Mouse (Mus musculus) mesoderm, embryonic 11.5 days (tissue): ENCODE results near the gene Tmem189.
A peak's percentile ranks its signal among the peaks of the same experiment; 100 is the strongest.

Source experiments
- DNase-seq: peaks from one replicate; pipeline ENCODE4 v3.0.0-alpha.2; 2012; ENCODE audit warnings: low read depth, low spot score

Tmem189 gene

DNA sequence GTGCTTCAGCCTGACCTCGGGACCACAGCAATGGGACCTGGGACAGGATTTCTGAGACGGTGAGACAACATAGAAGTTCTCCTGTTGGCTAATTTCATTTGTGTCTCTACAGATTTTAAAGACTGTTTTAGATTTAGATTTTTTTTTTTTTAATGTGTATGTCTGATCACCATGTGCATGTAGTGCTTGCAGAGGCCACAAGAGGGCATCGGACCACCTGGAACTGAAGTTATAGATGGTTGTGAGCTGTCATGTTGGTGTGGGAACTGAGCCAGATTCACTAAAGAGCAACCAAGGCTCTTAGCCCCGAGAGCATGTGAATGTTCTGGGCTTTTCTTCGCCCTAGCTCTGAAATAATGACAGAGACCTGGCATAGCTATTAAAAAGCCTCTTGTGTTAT lies 9.0 kb downstream of the Tmem189 start:
- peak; percentile 71 for DNase-seq

DNA sequence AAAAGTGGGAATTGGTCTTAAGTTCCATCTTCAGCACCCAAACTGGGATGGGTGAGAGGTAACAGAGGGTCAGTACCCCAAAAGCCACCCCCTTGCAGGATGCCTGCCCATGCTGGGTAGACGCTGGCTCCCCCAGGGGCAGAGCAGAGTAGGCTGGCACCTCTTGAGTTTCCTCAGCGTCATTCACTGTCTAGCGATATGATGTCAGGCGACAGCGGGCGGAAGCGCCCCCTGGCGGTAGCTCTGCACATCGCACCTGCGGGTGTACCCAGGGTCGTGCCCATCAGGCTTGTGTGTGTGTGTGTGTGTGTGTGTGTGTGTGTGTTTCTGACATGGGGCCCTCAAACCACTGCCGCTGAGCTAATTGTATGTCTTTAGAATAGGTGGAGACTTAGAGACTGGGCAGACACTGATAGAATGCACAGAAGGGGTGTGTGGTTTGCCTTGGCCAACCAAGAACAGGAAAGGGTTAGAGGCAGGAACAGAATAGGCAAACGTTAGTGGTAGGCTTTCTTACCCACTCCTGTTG lies 9.7 kb downstream of the Tmem189 start:
- peak; percentile 88 for DNase-seq

DNA sequence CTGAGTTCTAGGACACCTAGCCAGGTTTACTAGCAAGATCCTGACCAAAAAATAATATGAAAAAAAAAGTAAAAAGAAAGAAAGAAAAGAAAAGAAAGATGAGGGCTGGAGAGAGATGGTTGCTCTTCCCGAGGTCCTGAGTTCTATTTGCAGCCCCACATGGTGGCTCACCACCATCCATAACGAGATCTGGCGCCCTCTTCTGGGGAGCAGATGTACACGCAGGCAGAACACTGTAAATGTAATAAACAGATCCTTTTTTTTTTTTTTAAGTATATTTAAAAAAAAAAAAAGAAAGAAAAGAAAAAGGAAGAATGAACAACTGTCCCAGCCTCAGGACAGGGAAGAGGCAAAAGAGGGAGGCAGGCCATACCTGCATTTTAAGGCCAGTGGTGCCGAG lies 11.0 kb downstream of the Tmem189 start:
- DNase-seq = no peak

DNA sequence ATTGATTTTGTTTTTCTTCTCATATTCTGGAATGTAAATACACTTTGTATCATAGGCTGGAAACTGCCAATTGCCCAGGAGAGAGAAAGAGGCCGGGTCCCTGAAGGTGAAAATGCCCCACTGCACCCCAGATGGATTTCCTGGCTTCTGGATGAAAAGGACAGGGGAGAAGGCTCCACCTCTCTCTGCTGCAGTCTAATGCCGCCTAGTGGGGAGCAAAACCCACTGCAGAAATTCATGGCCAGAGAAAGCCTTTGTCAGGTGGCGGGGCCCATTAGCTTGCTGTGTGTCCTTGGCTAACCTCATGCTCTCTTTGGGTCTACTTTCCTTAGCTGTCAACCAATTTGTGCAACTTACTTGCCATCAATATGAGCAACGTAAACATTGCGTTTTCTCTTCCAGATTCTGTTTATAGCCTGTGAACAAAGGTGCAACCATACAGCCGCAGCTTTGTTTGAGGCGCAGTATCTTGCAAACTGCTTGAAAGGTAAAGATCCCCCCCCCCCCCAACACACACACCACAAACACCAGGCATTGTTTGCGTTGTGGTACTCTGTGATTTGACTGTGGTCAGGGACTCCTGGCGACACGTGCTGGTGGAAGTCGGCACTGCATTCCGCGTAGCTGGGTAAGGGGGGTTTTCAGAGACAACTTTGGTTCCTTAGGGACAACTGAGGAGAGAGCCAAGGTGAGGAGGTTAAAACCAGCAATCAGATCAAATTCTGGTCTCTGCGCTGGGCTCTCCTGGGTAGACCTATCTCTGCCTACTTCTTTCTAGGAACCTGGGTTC lies 14.3 kb downstream of the Tmem189 start:
- peak; percentile 55 for DNase-seq

DNA sequence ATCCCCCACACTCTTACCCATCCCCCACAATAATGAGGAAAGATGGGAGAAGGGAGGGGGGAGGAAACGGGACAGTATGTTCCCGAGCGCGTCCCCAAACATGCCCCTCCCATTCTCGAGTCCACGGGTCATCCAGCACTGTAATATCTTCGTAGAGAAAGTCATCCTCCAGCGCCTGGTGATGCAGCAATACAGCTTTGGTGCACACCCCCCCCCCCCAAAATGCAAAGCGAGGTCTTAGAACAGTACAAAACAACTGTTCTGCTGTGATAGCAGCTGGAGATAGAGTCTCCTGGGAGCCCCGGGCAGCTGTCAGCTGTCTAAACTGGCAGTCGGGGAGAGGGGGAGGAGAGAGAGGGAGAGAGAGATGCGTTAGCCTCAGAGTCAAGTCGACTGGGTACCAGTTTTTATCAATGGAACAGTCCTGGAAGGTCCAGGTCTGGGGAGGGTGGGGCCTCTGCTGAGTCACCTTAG lies 17.4 kb downstream of the Tmem189 start:
- DNase-seq = peak; percentile 61

DNA sequence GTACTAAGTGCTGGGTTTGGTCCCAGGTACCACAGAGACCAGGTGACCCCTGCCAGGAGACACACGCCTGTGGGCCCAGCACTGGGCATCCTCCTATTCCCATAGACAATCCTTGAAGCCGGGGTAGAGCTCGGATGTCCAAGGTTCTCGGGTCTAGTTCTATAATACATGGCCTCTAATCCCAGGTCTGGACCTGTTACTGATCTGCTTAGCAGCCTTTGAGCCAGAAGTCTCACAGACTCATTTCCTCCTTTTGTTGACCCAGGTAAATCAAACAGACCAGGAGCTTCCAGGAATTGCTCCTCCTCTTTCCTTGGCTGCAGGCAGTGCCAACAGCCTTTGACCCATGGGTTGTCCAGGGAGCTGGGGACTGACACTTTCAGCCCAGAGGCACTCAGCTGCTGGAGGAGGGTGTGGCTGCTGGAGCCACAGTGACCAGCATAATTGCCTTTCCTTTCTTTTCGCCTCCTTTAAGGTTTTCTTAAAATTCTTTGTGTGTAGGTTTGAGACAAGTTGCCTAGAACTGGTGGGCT lies 18.5 kb downstream of the Tmem189 start:
- no peak for DNase-seq

DNA sequence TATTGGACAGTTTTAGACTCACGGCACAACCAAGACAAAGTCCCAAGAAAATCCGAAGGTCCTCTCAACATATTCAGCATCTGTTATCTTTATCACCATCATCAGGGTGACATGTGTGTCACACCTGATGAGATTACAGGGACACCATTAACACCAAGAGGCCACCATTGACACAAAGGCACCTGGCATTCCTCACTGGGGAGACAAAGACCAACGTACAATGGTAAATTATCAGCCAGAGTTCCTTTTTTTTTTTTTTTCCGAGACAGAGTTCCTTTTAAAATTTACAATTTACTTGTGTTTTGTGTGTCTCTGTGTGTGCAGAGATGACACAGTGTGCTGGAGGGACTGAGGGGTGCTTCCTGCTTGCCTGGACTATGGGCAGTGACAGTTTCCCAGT lies 20.2 kb downstream of the Tmem189 start:
- no peak for DNase-seq

DNA sequence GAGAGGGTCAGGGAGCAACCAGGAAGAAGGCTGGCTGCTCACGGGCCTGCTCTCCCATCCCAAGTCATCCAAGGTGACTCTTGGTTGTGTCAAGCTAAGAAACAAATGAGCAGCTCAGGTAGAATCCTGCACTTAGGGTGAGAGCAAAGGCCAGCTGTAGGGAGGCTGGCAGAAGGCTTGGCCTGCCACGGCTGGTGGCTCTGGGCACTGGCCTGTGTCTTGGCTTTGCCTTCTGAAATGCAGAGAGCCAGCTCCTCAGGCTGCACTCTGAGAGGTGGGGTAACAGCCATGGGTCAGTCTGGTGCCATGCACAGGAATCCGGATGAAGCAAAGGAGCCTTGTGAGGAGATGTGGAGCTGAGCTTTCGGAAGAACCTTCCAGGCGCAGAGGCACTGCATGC lies 21.2 kb downstream of the Tmem189 start:
- no peak for DNase-seq

DNA sequence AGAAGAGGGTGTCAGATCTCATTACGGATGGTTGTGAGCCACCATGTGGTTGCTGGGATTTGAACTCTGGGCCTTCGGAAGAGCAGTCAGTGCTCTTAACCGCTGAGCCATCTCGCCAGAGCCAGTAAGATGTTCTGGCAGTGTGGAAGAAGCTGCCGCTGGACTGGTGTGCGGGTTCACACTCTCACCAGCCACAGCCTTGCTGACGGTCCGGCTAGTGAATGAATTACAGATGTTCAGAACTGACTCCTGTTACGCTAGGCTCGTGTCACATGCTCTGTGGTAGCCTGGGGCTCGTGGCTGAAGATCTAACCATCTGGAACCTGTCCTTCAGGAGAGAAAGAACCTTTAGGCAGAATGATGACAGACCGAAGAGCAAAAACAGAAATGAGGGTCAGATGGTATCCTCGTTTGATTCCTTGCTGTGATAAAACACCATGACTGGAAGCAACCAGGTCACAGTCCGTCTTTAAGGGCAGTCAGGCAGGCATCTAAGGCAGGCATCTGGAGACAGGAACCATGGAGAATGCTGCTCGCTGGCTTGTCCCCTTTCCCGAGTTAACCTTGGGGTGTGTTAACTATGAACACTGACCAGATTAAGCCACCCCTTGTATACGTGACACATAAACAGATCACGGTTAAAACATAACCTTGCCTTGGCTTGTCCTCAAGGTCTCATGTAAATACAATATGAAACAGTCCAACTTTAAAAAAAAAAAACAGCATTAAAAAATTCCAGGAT lies 23.5 kb downstream of the Tmem189 start:
- no peak for DNase-seq

DNA sequence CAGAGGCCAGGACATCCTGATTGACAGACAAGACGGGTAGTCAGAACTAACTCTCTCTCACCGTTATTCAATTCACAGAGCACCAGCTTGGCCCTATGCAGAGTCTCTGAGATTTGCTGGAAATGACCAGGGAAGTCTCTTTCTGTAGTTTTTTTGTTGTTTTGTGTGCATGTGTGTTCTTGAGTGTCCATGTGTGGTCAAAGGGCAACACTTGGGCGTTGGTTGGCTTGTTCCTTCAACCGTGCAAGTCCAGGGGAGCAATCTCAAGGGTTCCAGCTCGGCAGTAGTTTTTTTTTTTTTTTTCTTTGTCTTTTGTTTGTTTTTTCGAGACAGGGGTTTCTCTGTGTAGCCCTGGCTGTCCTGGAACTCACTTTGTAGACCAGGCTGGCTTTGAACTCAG lies 26.9 kb downstream of the Tmem189 start:
- no peak for DNase-seq

DNA sequence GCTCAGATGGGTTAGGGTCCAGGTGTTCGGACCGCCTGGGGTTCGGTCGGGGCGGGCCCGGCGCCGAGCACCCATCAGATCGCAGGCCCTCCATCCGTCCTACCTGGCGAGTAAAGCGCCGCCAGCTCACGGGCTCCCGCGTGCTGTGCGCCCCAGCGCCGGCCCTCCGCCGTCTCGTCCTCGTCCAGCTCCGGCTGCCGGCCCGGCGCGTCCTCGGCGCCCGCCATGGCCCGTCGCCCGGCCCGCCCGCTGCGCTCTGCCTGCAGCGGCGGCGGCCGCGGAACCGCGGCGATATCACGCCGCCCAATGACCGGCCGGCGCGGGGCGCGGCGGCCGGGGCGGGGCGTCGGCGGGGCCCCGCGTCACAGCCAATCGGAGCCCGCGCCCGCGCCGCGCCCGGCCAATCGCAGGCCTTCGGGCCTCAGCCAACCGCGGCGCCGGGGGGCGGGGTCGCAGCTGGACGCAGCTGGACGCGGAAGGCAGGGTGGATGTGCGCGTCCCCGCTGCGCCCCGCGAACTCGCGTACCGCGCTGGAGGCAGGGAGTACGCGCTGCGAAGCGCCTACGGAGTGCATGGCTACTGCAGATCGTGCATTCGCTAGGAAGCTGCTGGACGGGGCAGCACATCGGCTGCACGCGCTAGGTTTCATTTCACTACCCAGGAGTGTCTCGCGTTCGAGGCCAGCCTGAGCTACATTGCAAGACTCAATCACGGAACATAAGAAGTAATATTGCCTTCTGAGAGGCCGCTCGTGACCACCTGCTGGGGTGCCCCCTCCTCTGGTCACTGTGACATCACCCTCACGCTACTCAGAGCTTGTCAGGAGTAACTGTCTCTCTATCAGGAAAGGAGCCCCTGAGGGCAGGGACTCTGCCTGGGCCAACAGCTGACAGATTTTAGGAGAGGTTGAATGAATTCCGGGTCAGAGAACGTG lies 28.1 kb downstream of the Tmem189 start, which contains the start of gene Gm20431:
TSS of gene Gm20431 (minus strand) at position 227 of the 934 bp plus-strand sequence.
- peak; percentile 95 for DNase-seq

DNA sequence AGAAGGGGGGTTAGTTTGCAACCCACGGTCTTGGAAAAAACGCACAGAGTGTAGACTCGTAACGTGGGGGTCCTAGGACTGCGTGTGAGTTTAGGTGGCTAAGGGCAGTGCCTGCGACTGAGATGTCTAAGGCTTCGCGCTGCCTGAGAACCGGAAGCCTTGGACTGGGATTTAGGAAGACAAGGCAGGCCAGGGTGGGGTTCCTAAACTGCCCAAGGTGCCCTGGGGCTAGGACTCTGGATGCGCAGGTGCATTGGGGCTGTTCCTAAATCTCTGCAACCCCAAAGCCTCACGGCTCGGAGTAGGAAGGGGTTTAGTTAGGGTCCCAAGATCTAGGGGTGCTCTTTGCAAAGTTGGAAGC lies 29.0 kb downstream of the Tmem189 start:
- peak; percentile 37 for DNase-seq

DNA sequence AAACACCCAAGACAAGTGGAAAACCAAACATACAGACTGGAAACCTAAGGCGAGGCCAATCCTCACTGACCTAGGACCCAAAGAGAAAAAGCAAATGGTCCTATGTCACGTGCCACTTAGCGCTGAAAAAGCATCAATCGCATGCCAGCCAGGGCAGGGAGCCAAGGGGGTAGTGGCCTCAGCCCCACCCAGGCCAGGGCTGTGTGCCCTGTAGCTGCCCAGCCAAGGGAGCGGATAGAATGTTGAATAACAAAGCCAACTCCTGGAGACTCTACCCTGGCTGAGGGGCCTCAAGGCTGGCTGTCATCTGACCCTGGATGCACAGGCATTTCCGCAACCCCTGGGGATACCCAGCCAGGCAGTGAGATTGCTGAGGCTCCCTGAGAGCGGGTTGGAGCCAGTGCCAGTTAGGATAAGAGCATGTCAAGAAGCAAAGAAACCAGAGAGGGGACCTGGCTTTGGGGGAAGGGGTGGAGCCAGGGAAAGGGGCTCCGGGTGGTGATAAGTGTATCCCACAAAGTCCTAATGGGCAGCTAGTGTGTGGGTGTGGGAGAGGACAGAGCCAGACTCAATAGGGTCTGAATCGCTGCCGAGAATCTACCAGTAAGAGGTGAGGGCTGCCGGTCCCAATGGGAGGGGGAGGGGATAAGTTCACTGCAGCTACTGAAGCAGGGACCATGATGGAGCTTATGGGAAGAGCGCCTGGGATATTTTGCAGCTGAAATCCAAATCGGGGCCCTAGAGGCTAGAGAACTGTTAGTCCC lies 29.6 kb downstream of the Tmem189 start:
- DNase-seq = peak; percentile 31

DNA sequence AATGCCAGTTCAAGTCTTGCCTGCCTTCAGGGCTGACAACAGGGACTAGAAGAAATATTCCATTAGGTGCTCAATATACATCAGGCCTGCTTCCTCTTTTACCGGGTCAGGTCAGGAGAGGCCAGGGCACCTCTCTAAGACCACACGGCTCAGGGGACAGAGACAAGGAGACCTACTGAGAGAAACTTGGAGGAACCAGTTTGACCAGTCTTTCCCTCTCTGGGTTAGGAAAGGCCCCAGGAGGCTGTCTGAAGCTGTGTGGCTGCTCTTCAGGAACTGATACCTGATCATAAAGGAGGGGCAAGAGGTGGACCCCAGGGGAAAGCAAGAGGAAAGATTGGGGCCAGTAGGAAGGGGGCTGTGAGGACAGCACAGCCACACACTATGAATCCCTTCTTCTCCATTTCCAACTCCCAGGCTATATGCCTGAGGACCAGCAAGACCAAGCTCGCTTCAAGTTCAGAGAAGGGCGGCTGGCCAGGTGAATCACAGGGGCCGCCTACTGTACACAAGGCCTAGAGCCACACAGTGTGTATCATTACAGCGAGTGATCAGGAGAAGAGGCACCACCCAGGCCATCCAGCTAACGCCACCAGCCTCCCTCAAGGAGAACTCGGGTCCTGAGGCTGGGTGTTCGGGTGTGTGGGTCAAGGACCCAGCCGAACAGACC lies 30.3 kb downstream of the Tmem189 start:
- no peak for DNase-seq

DNA sequence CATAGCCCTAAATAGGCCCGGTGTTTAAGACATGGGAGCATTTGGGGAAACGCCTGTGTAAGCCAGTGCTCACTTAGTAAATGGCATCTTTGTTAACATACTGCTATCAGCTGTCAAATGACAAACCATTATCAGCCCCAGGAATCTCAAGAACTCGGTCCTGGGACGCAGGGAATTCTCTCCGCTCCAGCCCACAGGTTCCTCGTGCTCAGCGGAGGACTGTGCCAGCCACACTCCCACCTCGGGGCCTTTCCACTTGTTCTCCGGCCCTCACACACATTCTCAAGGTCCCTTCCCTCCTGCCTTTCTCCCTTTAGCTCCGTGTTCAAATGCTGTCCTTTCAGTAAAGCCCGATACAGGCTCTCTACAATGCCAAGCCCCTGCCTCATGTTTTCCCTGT lies 30.9 kb downstream of the Tmem189 start:
- DNase-seq = no peak

DNA sequence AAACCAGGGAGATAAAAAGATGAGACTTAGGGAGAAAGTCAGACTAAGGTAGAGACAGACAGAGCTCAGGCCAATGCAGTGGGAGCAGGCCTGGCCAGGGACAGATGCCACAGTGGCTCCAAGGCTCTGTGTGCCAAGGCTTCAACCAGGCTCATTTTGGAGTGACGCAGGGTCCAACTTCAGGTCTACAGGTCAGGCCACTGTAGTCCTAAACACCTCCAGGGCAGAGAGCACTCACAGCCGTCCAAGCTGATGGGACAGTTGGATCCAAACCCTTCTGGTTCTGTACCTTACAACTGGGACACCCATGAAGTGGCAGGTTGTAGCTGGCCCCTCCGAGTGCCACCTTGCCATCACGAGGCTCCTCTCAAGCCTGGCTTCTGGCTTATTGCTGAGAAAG lies 31.6 kb downstream of the Tmem189 start:
- no peak for DNase-seq

DNA sequence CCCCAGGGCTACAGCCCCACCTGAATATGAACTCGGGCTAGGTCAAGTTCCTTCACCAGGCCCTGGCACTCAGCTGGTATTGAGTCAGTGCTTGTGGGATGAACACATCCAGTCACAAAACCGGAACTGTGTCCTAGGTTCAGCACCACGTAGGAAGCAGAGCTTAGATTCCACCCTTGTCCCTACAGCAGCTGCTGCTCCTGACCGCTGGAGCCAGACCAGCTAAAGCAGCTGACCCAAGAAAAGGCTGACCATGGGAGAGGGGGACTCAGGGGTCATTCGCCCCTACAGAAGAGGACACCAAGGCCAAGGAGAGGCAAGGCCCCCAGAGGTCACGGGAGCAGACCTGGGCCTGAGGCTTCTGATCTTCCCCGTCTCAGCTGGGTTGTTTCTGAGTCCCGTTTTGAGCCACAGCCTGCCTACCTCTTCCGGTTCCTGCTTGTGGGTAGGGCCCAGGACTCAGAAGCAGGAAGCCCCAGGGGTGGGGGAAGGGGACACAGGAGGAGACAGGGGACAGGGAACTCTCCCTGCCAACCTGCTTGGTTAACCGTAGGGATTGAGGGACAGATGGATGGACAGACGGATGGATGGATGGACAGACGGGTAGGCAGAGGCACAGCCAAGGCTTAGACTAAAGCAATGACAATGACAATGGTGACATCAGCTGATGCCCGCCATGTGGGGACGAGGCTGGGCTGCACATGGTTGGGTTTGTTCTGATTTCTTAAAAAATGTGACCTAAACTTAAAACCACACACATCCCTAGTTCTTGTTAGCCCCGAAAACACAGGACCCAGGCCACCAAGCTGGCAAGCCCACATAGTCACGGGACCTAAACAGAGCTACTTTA lies 32.8 kb downstream of the Tmem189 start:
- no peak for DNase-seq

DNA sequence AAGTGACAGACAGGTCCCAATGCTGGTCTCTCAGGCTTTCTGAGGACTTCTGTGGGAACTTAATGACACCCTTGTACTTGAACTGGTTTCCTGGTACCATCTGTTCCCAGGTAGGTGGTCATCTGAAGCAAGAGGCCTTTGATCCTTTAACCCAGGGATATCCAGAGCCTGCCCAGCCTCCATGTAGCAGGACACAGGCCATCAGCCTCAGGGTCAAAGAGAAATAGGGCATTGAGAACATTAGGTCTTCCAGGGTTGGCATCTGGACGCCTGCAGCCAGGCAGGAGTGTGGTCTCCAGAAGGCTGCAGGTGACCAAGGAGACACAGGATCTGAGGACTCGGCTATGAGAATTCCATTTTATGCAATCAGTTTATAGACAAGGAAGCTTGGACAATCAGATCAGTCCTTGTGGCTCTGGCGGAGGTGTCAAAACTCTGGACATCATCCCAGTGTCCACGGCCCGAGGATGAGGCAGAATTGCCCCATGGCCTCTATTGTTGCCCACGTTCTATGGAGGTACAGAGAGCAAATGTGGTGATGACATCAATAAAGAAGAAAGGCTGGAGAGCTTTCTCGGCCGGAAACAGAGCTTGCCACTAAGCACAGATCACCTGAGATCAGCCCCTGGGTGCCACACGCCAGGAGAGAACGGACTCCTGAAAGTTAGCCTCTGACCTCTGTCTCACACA lies 34.6 kb downstream of the Tmem189 start:
- no peak for DNase-seq

DNA sequence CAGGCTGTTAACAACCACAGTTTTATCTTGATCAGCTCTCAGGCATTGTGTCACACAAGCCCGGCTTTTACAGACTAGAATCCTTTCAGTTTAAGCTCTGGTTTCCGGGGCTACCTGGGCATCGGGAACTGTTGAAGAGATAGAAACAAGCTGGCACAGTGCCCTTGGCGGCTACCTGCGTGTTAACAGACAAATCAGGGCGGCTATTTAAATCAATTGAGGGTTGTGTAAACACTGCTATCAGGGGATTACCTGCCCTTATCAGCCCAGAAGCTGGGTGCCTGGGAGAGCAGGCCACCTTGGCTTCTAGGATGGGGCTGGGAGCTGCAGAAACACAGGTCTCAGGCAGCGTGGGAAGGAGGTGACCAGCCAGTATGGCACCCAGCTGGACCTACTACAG lies 36.9 kb downstream of the Tmem189 start:
- no peak for DNase-seq
